Mouse (Mus musculus) urinary bladder, adult 18-20 months (tissue): ENCODE results near the gene Zfp106.
A peak's percentile ranks its signal among the peaks of the same experiment; 100 is the strongest.

Experiments used
- DNase-seq, 2 experiments: peaks; one replicate each; pipeline ENCODE4 v3.0.0; 2022; ENCODE audit warnings: low spot score in 2 of 2, mixed read lengths in 2 of 2

Zfp106 gene

GRCm38 (mm10) chr2:120556868-120557267 lies 6.8 kb downstream of the Zfp106 start:
- no peak for DNase-seq

- DNase-seq = no peak
Measured at GRCm38 (mm10) chr2:120544732-120545131, 18.9 kb downstream of the Zfp106 start.

GRCm38 (mm10) chr2:120539778-120540208 lies 23.9 kb downstream of the Zfp106 start:
- DNase-seq = peak in 1 of 2 experiments; percentile 41

GRCm38 (mm10) chr2:120539333-120539732 lies 24.3 kb downstream of the Zfp106 start:
- no peak for DNase-seq

GRCm38 (mm10) chr2:120531223-120531622 lies 32.4 kb downstream of the Zfp106 start:
- DNase-seq = no peak

GRCm38 (mm10) chr2:120529531-120529930 lies 34.1 kb downstream of the Zfp106 start:
- DNase-seq = no peak

GRCm38 (mm10) chr2:120526771-120527170 lies 36.9 kb downstream of the Zfp106 start:
- DNase-seq = no peak

- DNase-seq = no peak
Measured at GRCm38 (mm10) chr2:120518547-120519210, 45.0 kb downstream of the Zfp106 start.

- no peak for DNase-seq
Measured at GRCm38 (mm10) chr2:120514181-120514580, 49.5 kb downstream of the Zfp106 start.

- no peak for DNase-seq
Measured at GRCm38 (mm10) chr2:120503992-120504391, 59.7 kb downstream of the Zfp106 start.

GRCm38 (mm10) chr2:120503094-120503493 lies 60.5 kb downstream of the Zfp106 start:
- DNase-seq = no peak

- no peak for DNase-seq
Measured at GRCm38 (mm10) chr2:120502605-120502990, 61.0 kb downstream of the Zfp106 start.

- DNase-seq = no peak
Measured at GRCm38 (mm10) chr2:120501931-120502604, 61.6 kb downstream of the Zfp106 start.

GRCm38 (mm10) chr2:120501136-120501918 lies 62.3 kb downstream of the Zfp106 start:
- no peak for DNase-seq

GRCm38 (mm10) chr2:120499971-120500471 lies 63.6 kb downstream of the Zfp106 start:
- no peak for DNase-seq

- DNase-seq = no peak
Measured at GRCm38 (mm10) chr2:120496511-120496910, 67.1 kb downstream of the Zfp106 start.

GRCm38 (mm10) chr2:120493254-120493653 lies 70.4 kb downstream of the Zfp106 start:
- no peak for DNase-seq

GRCm38 (mm10) chr2:120484241-120484640 lies 79.4 kb downstream of the Zfp106 start:
- no peak for DNase-seq

- no peak for DNase-seq
Measured at GRCm38 (mm10) chr2:120482506-120483389, 80.9 kb downstream of the Zfp106 start.

GRCm38 (mm10) chr2:120481921-120482320 lies 81.7 kb downstream of the Zfp106 start:
- no peak for DNase-seq

GRCm38 (mm10) chr2:120478600-120478999 lies 85.0 kb downstream of the Zfp106 start:
- DNase-seq = peak; percentile 36 to 44
